Mouse (Mus musculus) heart, embryonic 12.5 days (tissue): Measurements from ENCODE around the gene Dpm2. TPM values are rescaled to one million over a fixed set of nuclear protein-coding genes. Genes with fewer than 3 reads are reported as not detected.

Experiments used
- ATAC-seq: fragments of 200-750 bp; cut with Nextera tagmentation; 2 replicates; pipeline ENCODE4 v1.8.0; 2017; ENCODE audit warnings: moderate TSS enrichment, moderate library complexity; ENCODE audit not compliant: insufficient number of reproducible peaks, low FRiP score
- H3K27ac ChIP-seq: fragments of 300-500 bp; sonication (generic); 2 replicates; pipeline ENCODE4 v1.5.1; 2016; ENCODE audit warnings: mild to moderate bottlenecking, moderate library complexity; ENCODE audit not compliant: poor library complexity, severe bottlenecking
- H3K27me3 ChIP-seq: fragments of 300-500 bp; sonication (generic); replicated peaks from 2 replicates; pipeline ENCODE4 v1.6.1; 2016; ENCODE audit warnings: mild to moderate bottlenecking, moderate library complexity
- H3K36me3 ChIP-seq: fragments of 300-500 bp; sonication (generic); 2 replicates; pipeline ENCODE4 v1.6.1; 2016; ENCODE audit warnings: mild to moderate bottlenecking, moderate library complexity
- H3K4me1 ChIP-seq: fragments of 300-500 bp; sonication (generic); replicated peaks from 2 replicates; pipeline ENCODE4 v1.6.1; 2016; ENCODE audit warnings: mild to moderate bottlenecking
- H3K4me2 ChIP-seq: fragments of 300-500 bp; sonication (generic); 2 replicates; pipeline ENCODE4 v1.6.1; 2016; ENCODE audit warnings: mild to moderate bottlenecking, moderate library complexity
- H3K4me3 ChIP-seq: fragments of 300-500 bp; sonication (generic); 2 replicates; pipeline ENCODE4 v1.5.1; 2016; ENCODE audit warnings: mild to moderate bottlenecking
- H3K9ac ChIP-seq: fragments of 300-500 bp; sonication (generic); 2 replicates; pipeline ENCODE4 v1.6.1; 2016; ENCODE audit warnings: mild to moderate bottlenecking, moderate library complexity
- H3K9me3 ChIP-seq: fragments of 300-500 bp; sonication (generic); replicated peaks from 2 replicates; pipeline ENCODE4 v1.6.1; 2016; ENCODE audit warnings: mild to moderate bottlenecking, moderate library complexity
- WGBS: fragments of 180-500 bp; shearing (Covaris S2); methylation state at CpG from one replicate; pipeline ENCODE4 v1.1.7; 2016; 5-methylcytosine and 5-hydroxymethylcytosine counted together
- polyA plus RNA-seq: library from polyadenylated mRNA; unstranded; fragments of >200 nt; fragmentation: Nextera tagmentation; extraction: Ambion mirVana; gene quantifications from 2 replicates; pipeline ENCODE4 v1.2.1, GENCODE M21; 2016

Dpm2 gene
- polyA plus RNA-seq, 1 experiment from 2014 or later = 68.0 TPM

- ATAC-seq = no peak
- Histone ChIP-seq H3K4me2 (0 out of 2 replicates have a peak overlapping the region, but pooled peaks have one; percentile 88), H3K36me3 (peaks cover 25% of the 10 kb centered on the region), H3K4me3 (no peak overlapping the region), H3K9me3 (no peaks in the 10 kb centered on the region), H3K27me3 (peaks cover 16% of the 10 kb centered on the region), H3K4me1 (peaks cover 22% of the 10 kb centered on the region), H3K27ac (no peak overlapping the region), H3K9ac (no peak overlapping the region)
- WGBS = 86% methylated on average over 11 of the region's 11 CpGs
Observed at GRCm38 (mm10) chr2:32572196-32572595, 1.5 kb downstream of the Dpm2 start.

- H3K9me3 ChIP-seq = no peaks in the 10 kb centered on the region
- ATAC-seq = no peak
- peaks cover 39% of the 10 kb centered on the region for H3K27me3 ChIP-seq
- 71% methylated on average over 6 of the region's 6 CpGs for WGBS
- H3K27ac ChIP-seq = no peak within 1 kb of the TSS
- H3K36me3 ChIP-seq = peaks cover 11% of the 10 kb centered on the region
- peak within 1 kb of the TSS; percentile 89 for H3K4me2 ChIP-seq
- peak within 1 kb of the TSS; percentile 45 for H3K4me3 ChIP-seq
- H3K9ac ChIP-seq = peak within 1 kb of the TSS; percentile 54
- peaks cover 22% of the 10 kb centered on the region for H3K4me1 ChIP-seq
Observed at GRCm38 (mm10) chr2:32574497-32574896, 3.8 kb downstream of the Dpm2 start, which contains the start of gene Pip5kl1. Pip5kl1 (plus strand) TSS chr2:32574797.

GRCm38 (mm10) chr2:32574901-32575585 is 4.4 kb downstream of the Dpm2 start:
- WGBS = 3% methylated on average over 26 of the region's 26 CpGs
- peak overlapping the region; percentile 54 for H3K9ac ChIP-seq
- peak overlapping the region; percentile 45 for H3K4me3 ChIP-seq
- H3K27me3 ChIP-seq = peaks cover 44% of the 10 kb centered on the region
- no peak overlapping the region for H3K27ac ChIP-seq
- H3K4me2 ChIP-seq = peak overlapping the region; percentile 89
- peaks cover 11% of the 10 kb centered on the region for H3K36me3 ChIP-seq
- H3K4me1 ChIP-seq = peaks cover 22% of the 10 kb centered on the region
- no peak for ATAC-seq
- no peaks in the 10 kb centered on the region for H3K9me3 ChIP-seq

- Histone ChIP-seq H3K9me3 (no peaks in the 10 kb centered on the region), H3K4me2 (peak within 1 kb of the TSS; percentile 89), H3K9ac (peak within 1 kb of the TSS; percentile 54), H3K27ac (no peak within 1 kb of the TSS), H3K27me3 (peaks cover 51% of the 10 kb centered on the region), H3K4me3 (peak within 1 kb of the TSS; percentile 45), H3K36me3 (peaks cover 11% of the 10 kb centered on the region), H3K4me1 (peaks cover 22% of the 10 kb centered on the region)
- WGBS = 8% methylated on average over 28 of the region's 28 CpGs
- no peak for ATAC-seq
Observed at GRCm38 (mm10) chr2:32575586-32576160, 5.0 kb downstream of the Dpm2 start, which contains the start of gene 9430097D07Rik. 9430097D07Rik (minus strand) TSS chr2:32575684.

GRCm38 (mm10) chr2:32576532-32576931 is 5.9 kb downstream of the Dpm2 start:
- Histone ChIP-seq H3K4me1 (peaks cover 17% of the 10 kb centered on the region), H3K27me3 (peaks cover 53% of the 10 kb centered on the region), H3K9me3 (no peaks in the 10 kb centered on the region), H3K36me3 (peaks cover 11% of the 10 kb centered on the region), H3K4me3 (no peak overlapping the region), H3K27ac (no peak overlapping the region), H3K4me2 (no peak overlapping the region), H3K9ac (no peak overlapping the region)
- WGBS = 85% methylated on average over 9 of the region's 9 CpGs
- no peak for ATAC-seq

- H3K27ac ChIP-seq = no peak overlapping the region
- H3K4me1 ChIP-seq = peaks cover 16% of the 10 kb centered on the region
- 39% methylated on average over 24 of the region's 30 CpGs for WGBS
- no peaks in the 10 kb centered on the region for H3K9me3 ChIP-seq
- H3K27me3 ChIP-seq = peaks cover 53% of the 10 kb centered on the region
- H3K9ac ChIP-seq = no peak overlapping the region; the same call in 1 of the 2 replicates
- H3K36me3 ChIP-seq = peaks cover 1% of the 10 kb centered on the region; the same call in 1 of the 2 replicates
- no peak overlapping the region for H3K4me2 ChIP-seq
- no peak overlapping the region for H3K4me3 ChIP-seq
- no peak for ATAC-seq
Observed at GRCm38 (mm10) chr2:32578146-32579046, 7.7 kb downstream of the Dpm2 start.

- WGBS = 34% methylated on average over 19 of the region's 19 CpGs
- H3K9me3 ChIP-seq = no peaks in the 10 kb centered on the region
- H3K9ac ChIP-seq = no peak overlapping the region
- no peak for ATAC-seq
- no peak overlapping the region for H3K27ac ChIP-seq
- H3K27me3 ChIP-seq = peaks cover 44% of the 10 kb centered on the region
- peak overlapping the region; percentile 41 for H3K4me2 ChIP-seq
- peak overlapping the region; percentile 27 for H3K4me3 ChIP-seq
- H3K4me1 ChIP-seq = peaks cover 10% of the 10 kb centered on the region; the same call in 1 of the 2 replicates
- no peaks in the 10 kb centered on the region for H3K36me3 ChIP-seq
Observed at GRCm38 (mm10) chr2:32581450-32582095, 10.9 kb downstream of the Dpm2 start.

- Histone ChIP-seq H3K9ac (peak overlapping the region; percentile 41; the same call in 1 of the 2 replicates), H3K4me1 (peaks cover 21% of the 10 kb centered on the region), H3K27ac (no peak overlapping the region), H3K9me3 (no peaks in the 10 kb centered on the region), H3K4me2 (peak overlapping the region; percentile 69), H3K36me3 (no peaks in the 10 kb centered on the region), H3K27me3 (peaks cover 28% of the 10 kb centered on the region), H3K4me3 (peak overlapping the region; percentile 30)
- peak; percentile 74 for ATAC-seq
- WGBS = 13% methylated on average over 37 of the region's 37 CpGs
Observed at GRCm38 (mm10) chr2:32582830-32583799, 12.5 kb downstream of the Dpm2 start.

- no peak overlapping the region for H3K9ac ChIP-seq
- H3K9me3 ChIP-seq = no peaks in the 10 kb centered on the region
- H3K4me2 ChIP-seq = no peak overlapping the region
- H3K27me3 ChIP-seq = peaks cover 7% of the 10 kb centered on the region; the same call in 1 of the 2 replicates
- H3K4me3 ChIP-seq = no peak overlapping the region
- H3K27ac ChIP-seq = no peak overlapping the region
- 76% methylated on average over 7 of the region's 7 CpGs for WGBS
- H3K36me3 ChIP-seq = peaks cover 6% of the 10 kb centered on the region
- peaks cover 43% of the 10 kb centered on the region for H3K4me1 ChIP-seq
- no peak for ATAC-seq
Observed at GRCm38 (mm10) chr2:32585149-32585714, 14.6 kb downstream of the Dpm2 start.
